Mouse (Mus musculus) adrenal gland, postnatal 14 days (tissue): ENCODE data around the gene Tex44. TPM values are rescaled to one million over a fixed set of nuclear protein-coding genes. Genes with fewer than 3 reads are reported as not detected.

Source experiments
- DNase-seq: peaks from one replicate; pipeline ENCODE4 v3.0.0; 2021; ENCODE audit warnings: mixed read lengths
- total RNA-seq: library from RNA; stranded (reverse); gene quantifications from 2 replicates; pipeline ENCODE4 v1.2.3, GENCODE M21; 2021

The Tex44 gene
- total RNA-seq, 1 experiment from 2014 or later = not detected

DNA sequence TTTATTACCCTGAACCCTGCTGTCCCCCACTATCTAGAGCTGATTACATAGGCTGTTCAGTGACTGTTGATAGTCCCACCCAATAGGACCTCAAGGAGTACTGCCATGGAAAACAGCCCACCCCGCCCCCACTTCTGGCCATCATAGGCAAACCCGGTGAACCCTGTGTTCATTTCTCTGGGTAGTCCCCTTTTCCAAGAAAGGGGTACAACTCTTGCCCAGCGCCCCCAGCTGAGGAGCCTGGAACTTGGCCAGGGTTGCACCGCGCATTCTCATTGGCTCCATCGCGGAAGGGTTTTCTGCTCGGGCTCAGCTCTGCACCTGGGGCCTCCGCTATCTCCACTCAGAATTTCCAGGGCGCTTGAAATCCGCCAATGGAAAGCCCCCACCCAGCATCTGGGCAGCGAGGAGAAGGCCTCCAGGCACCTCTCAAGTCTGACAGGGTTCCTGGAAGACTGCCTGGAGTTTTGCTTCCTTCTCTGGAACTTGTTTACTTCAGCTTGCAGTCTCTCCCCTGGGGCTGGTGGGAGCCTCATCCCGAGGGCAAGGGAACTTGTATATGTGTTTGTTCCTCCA is 21.6 kb downstream of the Tex44 start:
- DNase-seq = peak; percentile 50

DNA sequence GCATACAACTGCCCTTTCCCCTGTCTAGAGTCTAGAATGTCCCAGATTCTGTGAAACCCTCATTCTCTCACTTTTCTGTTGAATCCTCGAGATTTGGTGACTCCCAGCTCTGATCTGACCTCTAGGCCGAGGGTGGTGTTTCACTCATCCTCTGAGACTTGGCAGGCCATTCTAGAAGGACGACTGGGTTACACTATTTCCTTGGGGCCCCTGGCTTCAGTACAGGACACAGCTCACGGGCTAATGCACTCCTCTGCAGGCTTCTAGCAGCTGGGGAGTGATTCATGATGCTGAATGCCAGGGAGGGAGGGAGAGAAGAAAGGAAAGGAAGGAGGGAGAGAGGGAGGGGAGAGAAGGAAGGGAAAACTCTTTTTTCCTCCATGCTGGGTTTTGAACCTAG is 22.1 kb downstream of the Tex44 start:
- DNase-seq = peak; percentile 70

DNA sequence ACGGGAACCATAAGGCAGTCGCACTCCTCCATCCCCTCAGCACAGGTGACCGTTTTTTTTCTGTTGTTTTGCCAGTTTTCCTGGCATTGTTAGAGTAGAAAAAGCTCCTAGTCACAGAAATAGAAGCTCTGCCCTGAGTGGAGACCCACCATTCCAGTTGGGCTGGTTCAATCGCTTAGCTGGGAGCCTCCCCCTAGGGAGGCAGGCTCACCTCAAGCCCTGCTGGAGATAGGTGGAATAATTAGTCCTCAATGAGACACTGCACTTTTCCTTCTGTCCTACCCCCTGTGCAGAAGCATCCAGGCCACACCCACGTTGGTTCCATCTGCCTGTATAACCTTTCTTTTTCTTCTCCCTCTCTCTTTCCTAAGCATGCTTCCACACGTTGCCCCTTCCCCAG is 23.8 kb downstream of the Tex44 start:
- DNase-seq = no peak

DNA sequence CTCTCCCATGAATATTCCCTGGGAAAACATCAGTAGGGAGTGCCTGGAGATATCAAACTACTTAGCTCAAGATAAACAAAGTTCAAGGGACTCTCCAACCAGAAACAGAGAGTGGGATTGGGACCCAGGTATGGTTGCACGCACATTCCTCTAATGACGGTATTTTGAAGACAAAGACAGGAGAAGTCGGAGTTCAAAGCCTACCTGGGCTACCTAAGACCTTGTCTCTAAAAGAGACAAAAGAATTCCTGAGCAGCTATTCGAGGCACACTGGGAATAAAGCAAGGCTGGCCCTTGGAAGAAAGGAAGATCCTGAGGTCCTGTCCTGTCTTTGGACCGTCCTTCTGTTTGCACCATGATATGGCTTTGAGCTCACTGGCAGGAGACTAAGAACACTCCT is 26.6 kb downstream of the Tex44 start:
- DNase-seq = no peak

DNA sequence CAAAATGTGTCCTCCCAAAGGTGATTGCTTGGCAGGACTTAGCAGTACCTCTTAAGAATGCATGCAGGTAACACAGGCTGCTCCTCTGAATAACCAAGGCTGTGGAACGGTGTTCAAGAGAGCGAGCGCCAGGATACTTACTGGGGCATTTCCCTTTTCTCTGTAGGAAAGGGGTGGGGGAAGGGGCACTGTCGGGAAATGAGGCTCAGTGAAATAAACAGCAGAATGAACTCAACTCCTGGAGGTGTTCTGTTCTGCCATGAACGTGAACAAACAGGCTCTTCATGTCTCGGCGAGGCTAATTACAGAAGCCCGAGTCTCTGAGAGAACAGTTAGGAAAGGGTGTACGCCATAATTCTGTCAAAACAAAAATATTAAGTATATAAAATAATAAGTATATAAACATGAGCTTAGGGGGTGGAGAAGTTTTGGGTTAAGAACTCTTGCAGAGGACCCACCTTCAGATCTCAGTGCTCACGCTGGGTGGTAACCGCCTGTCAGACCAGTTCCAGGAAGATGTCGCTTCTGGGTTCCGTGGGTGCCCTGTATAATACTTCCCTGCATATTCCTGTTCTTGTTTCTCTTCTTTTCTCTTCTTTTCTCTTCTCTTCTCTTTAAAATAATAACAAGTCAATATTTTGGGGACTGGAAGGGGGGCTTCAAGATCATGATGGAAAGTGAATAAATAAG is 30.9 kb downstream of the Tex44 start:
- no peak for DNase-seq

DNA sequence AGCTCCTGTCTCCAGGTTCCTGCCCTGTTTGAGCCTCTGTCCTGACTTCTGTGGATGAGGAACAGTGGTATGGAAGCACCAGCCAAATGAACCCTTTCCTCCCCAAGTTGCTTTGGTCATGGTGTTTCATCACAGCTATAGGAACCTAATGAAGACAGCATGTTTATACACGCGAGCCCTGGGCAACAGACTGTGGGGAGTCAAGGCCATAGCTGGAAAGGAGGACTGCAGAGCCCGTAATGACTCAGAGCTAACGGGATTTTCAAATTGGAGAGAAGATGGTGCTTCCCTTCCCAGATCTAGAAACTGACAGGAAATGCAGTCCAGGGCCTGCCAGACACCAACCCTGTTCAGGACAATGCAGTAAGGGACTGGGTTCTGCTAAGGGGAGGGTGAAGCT is 33.2 kb downstream of the Tex44 start:
- DNase-seq = no peak

DNA sequence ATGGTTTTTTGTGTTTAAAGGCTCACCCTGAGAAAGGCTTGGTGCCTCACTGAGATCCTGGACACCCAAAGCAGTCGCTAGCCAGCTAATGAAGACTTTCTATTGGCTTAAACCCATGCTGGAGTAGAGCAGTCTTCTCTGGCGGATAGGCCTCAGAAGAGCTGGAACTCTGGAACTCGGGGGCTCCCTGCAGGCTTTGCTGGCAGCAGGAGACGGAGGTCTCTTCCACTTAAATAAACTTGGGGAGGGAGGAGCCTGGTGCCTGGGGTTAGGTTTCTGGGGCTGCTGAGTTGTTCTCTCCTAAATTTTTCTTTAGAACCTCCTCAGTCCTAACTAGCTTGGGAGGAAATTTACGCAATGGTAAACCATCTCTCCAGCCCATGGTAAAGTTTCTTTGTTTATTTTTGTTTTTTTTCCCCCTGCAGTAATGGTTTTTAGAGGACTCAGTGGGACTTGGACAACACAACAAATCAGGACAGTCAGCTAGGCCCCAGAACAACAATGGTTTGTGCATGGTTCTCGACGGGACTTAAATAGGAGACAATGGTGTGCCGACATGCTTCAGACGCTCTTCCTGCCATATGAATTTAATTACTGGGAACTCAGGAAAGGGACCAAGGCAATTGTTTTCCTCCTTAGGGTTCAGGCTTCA is 38.2 kb downstream of the Tex44 start:
- DNase-seq = no peak

DNA sequence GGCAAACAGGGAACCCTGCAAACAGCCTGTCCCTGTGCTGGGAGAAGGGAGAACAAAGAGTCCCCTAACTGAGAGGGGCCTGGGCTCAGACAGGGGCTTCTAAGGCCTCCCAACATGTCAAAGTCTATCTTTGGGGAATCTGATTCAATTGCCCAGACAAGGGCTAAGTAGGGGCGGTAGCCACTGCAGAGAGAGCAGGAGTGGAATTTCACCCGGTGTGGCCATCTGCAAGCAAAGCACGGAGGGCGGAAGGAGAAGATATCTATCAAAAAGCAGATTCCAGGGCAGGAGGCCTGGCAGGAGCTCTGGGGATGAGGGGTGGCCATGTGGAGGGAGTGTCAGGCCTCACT is 38.7 kb downstream of the Tex44 start:
- peak; percentile 49 for DNase-seq

DNA sequence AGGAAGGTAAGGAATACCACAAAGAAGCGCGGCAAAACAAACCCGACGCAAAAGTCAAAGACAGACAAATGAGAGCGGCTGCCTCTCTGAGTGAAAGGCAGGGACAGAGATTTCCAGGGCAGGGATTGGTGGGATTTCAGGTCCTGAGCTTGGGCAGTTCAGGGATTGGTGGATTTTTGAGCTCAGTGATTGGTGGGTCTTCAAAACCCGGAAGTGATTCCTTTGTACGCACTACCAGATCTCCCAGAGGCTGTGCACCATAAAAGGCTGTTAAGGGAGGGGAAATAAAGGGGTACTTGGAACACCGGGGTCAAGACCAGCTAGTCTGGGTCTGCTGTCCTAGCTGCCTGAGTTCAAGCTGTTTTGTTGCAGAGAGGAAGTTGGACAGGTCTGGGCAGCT is 41.3 kb downstream of the Tex44 start:
- no peak for DNase-seq

DNA sequence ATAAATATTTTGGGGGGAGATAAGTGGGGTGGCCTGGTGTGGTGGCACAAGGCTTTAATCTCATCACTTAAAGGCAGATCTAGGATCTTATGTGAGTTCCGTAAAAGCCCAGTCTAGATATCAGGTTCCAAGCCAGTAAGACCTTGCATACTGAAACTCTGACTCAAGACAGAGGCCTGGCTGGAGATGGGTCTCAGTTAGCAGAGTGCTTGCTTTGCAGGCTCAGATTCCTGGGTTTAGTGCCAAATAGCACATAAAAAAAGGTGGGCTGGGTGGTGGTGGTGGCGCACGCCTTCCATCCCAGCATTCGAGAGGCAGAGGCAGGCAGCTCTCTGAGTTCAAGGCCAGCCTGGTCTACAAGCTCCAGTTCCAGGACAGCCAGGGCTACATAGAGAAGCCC is 43.7 kb downstream of the Tex44 start:
- DNase-seq = peak; percentile 25

DNA sequence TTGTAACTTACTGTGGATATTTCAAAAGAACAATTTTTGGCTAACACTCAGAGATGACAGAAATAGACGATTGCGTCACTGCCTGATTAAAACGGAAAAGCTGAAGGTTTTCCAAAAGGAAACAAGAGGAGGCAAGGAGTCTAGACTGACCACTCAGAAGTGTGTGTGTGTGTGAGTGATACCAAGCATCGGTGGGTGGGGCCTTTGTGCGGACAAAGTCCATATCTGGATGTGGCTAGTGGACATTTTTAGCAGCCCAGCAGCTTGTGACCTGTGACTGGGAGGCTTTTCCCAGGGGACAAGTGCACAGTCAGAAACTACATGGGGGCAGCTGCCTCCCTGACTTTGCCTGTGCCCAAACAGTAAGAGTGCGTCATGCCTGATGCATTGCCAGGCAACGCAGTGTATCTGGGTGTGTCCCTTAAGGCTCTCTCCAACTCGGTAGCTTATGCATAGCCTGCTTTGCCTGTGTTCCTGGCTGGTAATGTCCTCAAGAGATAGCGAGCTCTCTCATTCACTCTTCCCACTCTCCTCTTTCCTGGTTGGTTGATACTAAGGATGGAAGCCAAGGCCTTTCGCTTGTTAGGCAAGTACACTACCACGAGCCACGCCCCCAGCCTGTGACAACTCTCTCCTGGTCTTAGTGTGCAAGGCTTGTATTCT is 44.5 kb downstream of the Tex44 start:
- DNase-seq = peak; percentile 85

DNA sequence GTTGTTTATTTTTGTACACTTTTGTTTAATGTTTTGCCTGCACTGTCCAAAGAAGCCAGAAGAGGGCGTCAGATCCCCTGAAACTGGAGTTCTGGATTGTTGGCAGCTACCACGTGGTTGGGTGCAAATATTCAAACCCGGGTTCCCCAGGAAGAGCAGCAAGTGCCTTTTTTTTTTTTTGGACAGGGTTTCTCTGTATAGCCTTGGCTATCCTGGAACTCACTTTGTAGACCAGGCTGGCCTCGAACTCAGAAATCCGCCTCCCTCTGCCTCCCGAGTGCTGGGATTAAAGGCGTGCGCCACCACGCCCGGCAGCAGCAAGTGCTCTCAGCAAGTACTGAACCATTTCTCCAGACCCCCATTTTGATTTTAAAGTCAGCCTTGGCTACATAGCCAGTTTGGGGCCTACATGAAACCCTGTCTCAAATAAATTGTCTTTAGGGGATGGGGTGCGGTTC is 45.4 kb downstream of the Tex44 start:
- DNase-seq = peak; percentile 75

DNA sequence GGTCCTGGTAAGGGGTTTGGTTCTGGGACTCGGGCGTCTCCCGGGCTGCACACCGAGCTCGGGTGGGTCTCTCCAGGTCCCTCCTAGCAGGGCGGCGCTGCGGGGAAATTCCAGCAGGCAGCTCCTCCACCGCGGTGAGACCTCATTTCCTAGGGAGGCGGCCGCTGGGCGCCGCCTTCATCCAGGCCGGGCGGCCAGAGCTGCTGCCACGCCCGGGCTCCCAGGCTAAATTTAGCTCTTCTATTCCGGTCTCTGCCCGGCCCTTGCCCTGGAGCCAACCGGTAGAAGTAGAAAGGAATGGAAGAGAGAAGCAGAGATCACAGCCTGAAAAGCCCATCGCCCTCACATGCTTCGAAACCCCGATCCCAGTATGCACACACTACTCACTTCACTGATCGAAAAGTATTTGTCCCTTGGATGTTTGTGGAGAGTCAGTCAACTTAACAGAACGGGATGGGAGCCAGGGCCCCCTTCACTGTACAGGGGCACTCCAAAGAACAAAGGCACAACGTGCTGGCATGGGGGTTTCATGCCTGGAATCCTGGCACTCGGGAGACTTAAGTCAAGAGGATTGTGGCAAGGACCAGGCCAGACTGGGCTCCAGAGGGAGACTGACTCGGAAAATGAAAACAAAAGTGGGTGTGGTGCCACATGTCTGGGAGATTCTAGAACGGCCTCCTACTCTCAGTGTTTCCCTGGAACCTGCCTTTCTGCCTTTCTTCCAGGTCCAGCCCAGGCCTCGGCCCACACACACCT is 46.2 kb downstream of the Tex44 start:
- peak; percentile 81 for DNase-seq

DNA sequence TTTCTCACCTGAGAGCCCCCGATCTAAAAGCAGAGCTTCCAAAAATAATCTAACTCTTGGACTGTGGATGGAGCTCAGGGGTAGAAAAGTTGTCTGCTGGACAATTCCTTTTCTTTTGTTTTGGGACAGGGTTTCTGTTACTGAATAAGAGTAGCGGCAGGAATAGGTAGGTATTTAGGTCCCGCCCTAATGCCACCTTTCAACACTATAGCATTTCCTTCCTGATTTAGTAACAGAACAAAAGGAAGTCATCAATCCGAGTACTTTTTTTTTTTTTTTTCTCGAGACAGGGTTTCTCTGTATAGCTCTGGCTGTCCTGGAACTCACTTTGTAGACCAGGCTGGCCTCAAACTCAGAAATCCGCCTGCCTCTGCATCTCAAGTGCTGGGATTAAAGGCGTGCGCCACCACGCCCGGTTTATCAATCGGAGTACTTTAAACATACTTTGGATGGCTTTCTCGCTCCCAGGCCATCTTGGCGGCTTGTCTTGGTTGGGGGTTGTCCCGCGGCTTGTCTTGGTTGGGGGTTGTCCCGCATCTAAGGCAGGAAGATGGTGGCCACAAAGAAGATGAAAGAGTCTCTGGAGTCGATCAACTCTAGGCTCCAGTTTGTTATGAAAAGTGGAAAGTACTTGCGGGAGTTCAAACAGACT is 47.1 kb downstream of the Tex44 start:
- no peak for DNase-seq

Other genes with a start within 250 kb of the Tex44 start
- gene B3gnt7, start 123.5 kb upstream of the Tex44 start, total RNA-seq = 0.19 and 0.56 TPM in 2 replicates
- gene Ncl, start 66.9 kb upstream of the Tex44 start, total RNA-seq = 330 and 396 TPM in 2 replicates
- not detected in 2 replicates for gene Nmur1, start 101 bp upstream of the Tex44 start, total RNA-seq
- 806 and 848 TPM in 2 replicates for gene Ptma, start 100.4 kb downstream of the Tex44 start, total RNA-seq
- 28.8 and 30.3 TPM in 2 replicates for gene Pde6d, start 156.3 kb downstream of the Tex44 start, total RNA-seq
- 13.7 and 13.8 TPM in 2 replicates for gene Cops7b, start 156.6 kb downstream of the Tex44 start, total RNA-seq
- gene Nppc, start 244.2 kb downstream of the Tex44 start, total RNA-seq = 0.56 TPM in 1 of 2 replicates, not detected in the other